Mouse (Mus musculus) kidney, embryonic 14.5 days (tissue): ENCODE measurements around the gene Ggt6. TPM values are rescaled to one million over a fixed set of nuclear protein-coding genes. Genes with fewer than 3 reads are reported as not detected.
A peak's percentile ranks its signal among the peaks of the same experiment; 100 is the strongest.

Experiments used
- ATAC-seq: fragments of 200-750 bp; cut with Nextera tagmentation; 2 replicates; pipeline ENCODE4 v1.8.0; 2017; ENCODE audit warnings: moderate number of reproducible peaks, mild to moderate bottlenecking, moderate TSS enrichment, moderate library complexity; ENCODE audit not compliant: low FRiP score, low TSS enrichment
- H3K27ac ChIP-seq: fragments of 300-500 bp; sonication (generic); 2 replicates; pipeline ENCODE4 v1.5.1; 2014; ENCODE audit warnings: low read depth, mild to moderate bottlenecking, low read length, moderate library complexity, mixed read lengths
- H3K27me3 ChIP-seq: fragments of 300-500 bp; sonication (generic); 2 replicates; pipeline ENCODE4 v1.6.1; 2014; ENCODE audit warnings: mild to moderate bottlenecking, low read length; ENCODE audit not compliant: control insufficient read depth, insufficient read depth
- H3K36me3 ChIP-seq: fragments of 300-500 bp; sonication (generic); 2 replicates; pipeline ENCODE4 v1.6.1; 2014; ENCODE audit warnings: low read length, mixed read lengths; ENCODE audit not compliant: control insufficient read depth, insufficient read depth
- H3K4me1 ChIP-seq: fragments of 300-500 bp; sonication (generic); 2 replicates; pipeline ENCODE4 v1.6.1; 2014; ENCODE audit warnings: low read length, mixed read lengths; ENCODE audit not compliant: control insufficient read depth, insufficient read depth
- H3K4me2 ChIP-seq: fragments of 300-500 bp; sonication (generic); replicated peaks from 2 replicates; pipeline ENCODE4 v1.6.1; 2014; ENCODE audit warnings: low read depth, mild to moderate bottlenecking, low read length
- H3K4me3 ChIP-seq: fragments of 300-500 bp; sonication (generic); 2 replicates; pipeline ENCODE4 v1.5.1; 2014; ENCODE audit warnings: mild to moderate bottlenecking, low read length
- H3K9ac ChIP-seq: fragments of 300-500 bp; sonication (generic); 2 replicates; pipeline ENCODE4 v1.6.1; 2014; ENCODE audit warnings: low read depth, mild to moderate bottlenecking, low read length, moderate library complexity
- H3K9me3 ChIP-seq: fragments of 300-500 bp; sonication (generic); 2 replicates; pipeline ENCODE4 v1.6.1; 2016; ENCODE audit warnings: low read length; ENCODE audit not compliant: control insufficient read depth
- WGBS: fragments of 180-500 bp; shearing (Covaris S2); extraction: QIAGEN DNeasy Blood & Tissue Kit; methylation state at CpG from one replicate; pipeline ENCODE4 v1.1.7; 2014; 5-methylcytosine and 5-hydroxymethylcytosine counted together
- polyA plus RNA-seq: library from polyadenylated mRNA; unstranded; fragments of >200 nt; fragmentation: Nextera tagmentation; extraction: Ambion mirVana; gene quantifications from 2 replicates; pipeline ENCODE4 v1.2.1, GENCODE M21; 2014

Gene Ggt6
- polyA plus RNA-seq, 1 experiment from 2014 or later: 0.76 TPM

- no peak overlapping the region for H3K4me3 ChIP-seq
- no peak overlapping the region for H3K4me2 ChIP-seq
- WGBS: 59% methylated on average over 5 of the region's 5 CpGs
Observed at GRCm38 (mm10) chr11:72461500-72461981, 26.2 kb downstream of the Ggt6 start.

GRCm38 (mm10) chr11:72464821-72465220 lies 29.5 kb downstream of the Ggt6 start:
- ATAC-seq: no peak
- Histone ChIP-seq H3K27ac (no peak overlapping the region), H3K4me2 (no peak overlapping the region), H3K4me1 (peaks cover 24% of the 10 kb centered on the region), H3K9ac (no peak overlapping the region), H3K4me3 (no peak overlapping the region), H3K36me3 (no peaks in the 10 kb centered on the region), H3K9me3 (no peaks in the 10 kb centered on the region), H3K27me3 (no peaks in the 10 kb centered on the region)
- WGBS: 56% methylated on average over 3 of the region's 3 CpGs

More at GRCm38 (mm10) chr11:72461500-72461981, 26.2 kb downstream of the Ggt6 start:
- no peak overlapping the region for H3K9ac ChIP-seq
- no peaks in the 10 kb centered on the region for H3K36me3 ChIP-seq
- H3K27ac ChIP-seq: no peak overlapping the region
- peaks cover 7% of the 10 kb centered on the region for H3K4me1 ChIP-seq
- no peaks in the 10 kb centered on the region for H3K9me3 ChIP-seq
- H3K27me3 ChIP-seq: no peaks in the 10 kb centered on the region
- no peak for ATAC-seq

GRCm38 (mm10) chr11:72465978-72466693 lies 30.8 kb downstream of the Ggt6 start:
- 47% methylated on average over 11 of the region's 11 CpGs for WGBS
- H3K27me3 ChIP-seq: no peaks in the 10 kb centered on the region
- peak overlapping the region; percentile 48; the same call in 1 of the 2 replicates for H3K27ac ChIP-seq
- no peaks in the 10 kb centered on the region for H3K9me3 ChIP-seq
- H3K36me3 ChIP-seq: no peaks in the 10 kb centered on the region
- ATAC-seq: no peak
- no peak overlapping the region for H3K4me3 ChIP-seq
- no peak overlapping the region for H3K9ac ChIP-seq
- peaks cover 24% of the 10 kb centered on the region for H3K4me1 ChIP-seq
- H3K4me2 ChIP-seq: no peak overlapping the region

- ATAC-seq: peak; percentile 40; the same call in 1 of the 2 replicates
- Histone ChIP-seq H3K27ac (peak overlapping the region; percentile 70), H3K9me3 (no peaks in the 10 kb centered on the region), H3K4me3 (no peak overlapping the region), H3K9ac (no peak overlapping the region), H3K27me3 (no peaks in the 10 kb centered on the region), H3K4me1 (peaks cover 24% of the 10 kb centered on the region), H3K36me3 (no peaks in the 10 kb centered on the region), H3K4me2 (no peak overlapping the region; the same call in 1 of the 2 replicates)
- 34% methylated on average over 11 of the region's 11 CpGs for WGBS
Observed at GRCm38 (mm10) chr11:72466694-72467507, 31.6 kb downstream of the Ggt6 start.

DNA sequence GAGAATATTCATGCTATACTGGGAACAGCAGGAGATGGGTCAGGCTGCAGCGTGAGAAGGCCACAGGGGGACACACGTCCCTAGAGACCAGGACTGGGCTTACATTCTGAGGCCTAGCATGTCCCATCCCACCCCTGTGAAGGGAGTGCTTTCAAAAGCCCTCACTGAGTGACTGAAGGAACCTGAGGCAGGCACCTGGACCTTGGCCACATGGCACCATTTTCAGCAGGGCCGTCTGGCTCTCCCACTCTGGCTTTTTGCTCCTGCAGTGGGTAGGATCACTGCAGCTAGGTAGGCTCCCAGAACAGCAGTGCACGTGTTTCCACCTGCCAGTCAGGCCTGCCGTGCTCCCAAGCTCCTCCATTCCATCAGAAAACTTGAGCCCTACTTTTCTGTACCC lies 33.2 kb downstream of the Ggt6 start:
- 76% methylated on average over 5 of the region's 5 CpGs for WGBS
- no peak overlapping the region for H3K4me2 ChIP-seq
- no peaks in the 10 kb centered on the region for H3K9me3 ChIP-seq
- no peak overlapping the region for H3K4me3 ChIP-seq
- ATAC-seq: no peak
- peak overlapping the region; percentile 56; the same call in 1 of the 2 replicates for H3K27ac ChIP-seq
- no peak overlapping the region for H3K9ac ChIP-seq
- H3K36me3 ChIP-seq: no peaks in the 10 kb centered on the region
- H3K4me1 ChIP-seq: peaks cover 24% of the 10 kb centered on the region
- H3K27me3 ChIP-seq: no peaks in the 10 kb centered on the region

DNA sequence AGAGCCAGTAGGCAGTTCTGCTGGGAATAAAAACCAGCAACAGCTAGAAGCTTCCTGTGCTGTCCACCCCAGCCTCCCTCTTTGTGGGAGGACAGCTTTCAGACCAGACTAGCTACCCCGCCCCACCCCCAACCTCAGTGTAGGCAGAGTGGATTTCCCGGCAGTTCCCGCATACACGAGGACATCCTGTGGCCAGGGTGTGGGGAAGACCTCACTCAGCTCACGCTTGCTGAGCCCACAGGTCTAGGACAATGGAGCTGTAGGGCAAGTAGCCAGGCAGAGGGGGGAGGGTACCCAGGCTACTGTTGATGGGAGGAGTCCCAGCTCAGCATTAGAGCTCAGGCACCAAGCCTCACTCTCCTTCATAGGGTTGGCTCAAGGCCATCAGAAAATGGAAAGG lies 33.9 kb downstream of the Ggt6 start:
- Histone ChIP-seq H3K4me1 (peaks cover 24% of the 10 kb centered on the region), H3K4me2 (no peak overlapping the region), H3K9me3 (no peaks in the 10 kb centered on the region), H3K27me3 (no peaks in the 10 kb centered on the region), H3K4me3 (no peak overlapping the region), H3K36me3 (no peaks in the 10 kb centered on the region), H3K9ac (no peak overlapping the region), H3K27ac (peak overlapping the region; percentile 56; the same call in 1 of the 2 replicates)
- 21% methylated on average over 5 of the region's 5 CpGs for WGBS
- ATAC-seq: peak; percentile 57

DNA sequence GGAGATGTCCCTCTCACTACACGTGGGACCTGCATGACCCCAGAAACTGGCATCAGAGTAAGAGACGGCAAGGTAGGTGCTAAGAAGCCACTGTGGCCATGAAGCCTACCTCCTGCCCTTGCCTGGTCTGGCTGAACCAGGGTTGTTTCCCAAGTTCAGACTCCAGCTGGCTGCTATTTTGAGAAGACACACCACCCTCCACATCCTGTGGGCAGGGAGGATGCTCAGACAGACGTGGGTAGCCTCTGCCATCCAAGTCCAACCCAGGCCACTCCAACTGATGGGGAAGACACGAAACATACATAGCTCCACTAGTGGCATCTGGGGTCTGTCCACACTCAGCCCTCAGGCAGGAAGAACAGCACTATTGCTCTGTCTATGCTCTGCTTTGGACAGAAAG lies 34.7 kb downstream of the Ggt6 start:
- Histone ChIP-seq H3K4me3 (no peak overlapping the region), H3K4me1 (peaks cover 28% of the 10 kb centered on the region), H3K36me3 (no peaks in the 10 kb centered on the region), H3K27ac (no peak overlapping the region; the same call in 1 of the 2 replicates), H3K27me3 (no peaks in the 10 kb centered on the region), H3K9me3 (no peaks in the 10 kb centered on the region), H3K4me2 (no peak overlapping the region), H3K9ac (no peak overlapping the region)
- ATAC-seq: no peak
- 69% methylated on average over 4 of the region's 4 CpGs for WGBS

DNA sequence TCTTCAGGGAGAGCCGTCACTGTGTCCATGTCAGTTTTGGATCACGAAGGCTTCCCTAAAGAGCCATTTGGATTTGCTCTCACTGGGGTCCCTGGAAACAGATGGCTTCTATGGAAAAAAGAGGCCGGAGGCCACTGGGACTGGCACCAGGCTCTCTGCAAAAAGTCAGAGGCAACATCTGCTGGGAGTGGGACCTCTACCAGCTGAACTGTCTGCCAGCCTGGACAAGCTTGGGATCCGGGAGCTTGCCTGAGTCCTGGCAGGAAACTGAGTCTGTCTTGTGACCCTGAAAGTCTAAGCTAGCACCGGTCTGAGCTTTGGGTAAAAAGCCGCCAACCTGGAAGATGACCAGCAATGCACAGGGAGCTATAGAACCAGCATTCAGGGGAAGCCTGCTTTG lies 36.1 kb downstream of the Ggt6 start:
- Histone ChIP-seq H3K9ac (no peak overlapping the region), H3K27ac (no peak overlapping the region), H3K9me3 (no peaks in the 10 kb centered on the region), H3K4me2 (no peak overlapping the region), H3K4me1 (peaks cover 23% of the 10 kb centered on the region), H3K36me3 (no peaks in the 10 kb centered on the region), H3K4me3 (no peak overlapping the region), H3K27me3 (no peaks in the 10 kb centered on the region)
- ATAC-seq: no peak
- WGBS: 92% methylated on average over 6 of the region's 6 CpGs

DNA sequence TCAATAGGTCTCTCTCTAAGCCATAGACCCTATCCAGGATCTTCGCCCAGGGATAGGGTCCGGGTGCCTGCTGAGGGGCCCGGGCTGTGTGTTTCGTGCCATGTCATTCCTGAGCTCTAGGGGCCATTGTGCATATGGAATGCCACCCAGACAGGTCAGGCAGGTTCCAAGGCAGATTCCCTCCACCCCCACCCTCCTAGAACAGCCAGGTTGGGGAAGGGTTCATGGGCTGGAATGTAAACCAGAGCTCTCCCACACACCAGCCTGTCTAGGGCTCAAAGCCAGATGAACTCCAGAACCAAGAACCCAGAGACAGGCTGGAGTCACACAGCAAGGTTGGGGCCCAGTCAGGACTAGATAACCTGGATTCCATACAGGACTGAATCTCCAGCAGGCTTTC lies 38.2 kb downstream of the Ggt6 start:
- peaks cover 8% of the 10 kb centered on the region for H3K4me1 ChIP-seq
- 84% methylated on average over 4 of the region's 4 CpGs for WGBS
- H3K27me3 ChIP-seq: no peaks in the 10 kb centered on the region

More for the DNA sequence above, 38.2 kb downstream of the Ggt6 start:
- Histone ChIP-seq H3K9me3 (no peaks in the 10 kb centered on the region), H3K9ac (no peak overlapping the region), H3K27ac (no peak overlapping the region; the same call in 1 of the 2 replicates), H3K36me3 (no peaks in the 10 kb centered on the region), H3K4me2 (no peak overlapping the region), H3K4me3 (no peak overlapping the region)
- ATAC-seq: no peak
